Mouse (Mus musculus) liver, adult (tissue): ENCODE measurements around the gene Rab5a.
"Not testable (repeated sequence)": the region's sequence is repeated elsewhere in the genome, so short reads cannot be mapped to it uniquely, and the experiment has no call there.

Source experiments
- GATA4 ChIP-seq: IDR thresholded peaks from 2 replicates; pipeline ENCODE4 v1.6.1; 2014; ENCODE audit warnings: mild to moderate bottlenecking, low read length; ENCODE audit not compliant: insufficient replicate concordance

Gene Rab5a

DNA sequence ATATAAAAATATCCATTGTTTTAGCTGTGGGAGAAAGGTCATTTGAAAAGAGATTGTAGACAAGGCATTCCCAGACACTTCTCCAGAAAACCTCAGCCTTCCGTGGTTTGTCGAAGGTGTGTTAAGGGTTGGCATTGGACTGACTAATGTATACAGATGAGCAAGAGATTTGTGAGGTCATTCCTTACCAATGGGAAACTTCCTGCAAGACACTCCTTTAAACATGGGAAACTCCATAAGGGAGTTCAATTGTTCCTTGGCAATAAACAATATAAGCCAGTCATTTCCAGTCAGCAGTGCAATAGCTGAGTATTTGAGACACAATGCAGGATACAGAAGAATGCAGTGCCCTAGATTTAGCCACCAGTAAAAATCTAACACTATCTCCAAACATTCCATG, 49.0 kb downstream of the Rab5a start:
- TF ChIP-seq GATA4: no peak

- no peak for TF ChIP-seq GATA4
Observed at GRCm38 (mm10) chr17:53531160-53531559, 52.1 kb downstream of the Rab5a start.

DNA sequence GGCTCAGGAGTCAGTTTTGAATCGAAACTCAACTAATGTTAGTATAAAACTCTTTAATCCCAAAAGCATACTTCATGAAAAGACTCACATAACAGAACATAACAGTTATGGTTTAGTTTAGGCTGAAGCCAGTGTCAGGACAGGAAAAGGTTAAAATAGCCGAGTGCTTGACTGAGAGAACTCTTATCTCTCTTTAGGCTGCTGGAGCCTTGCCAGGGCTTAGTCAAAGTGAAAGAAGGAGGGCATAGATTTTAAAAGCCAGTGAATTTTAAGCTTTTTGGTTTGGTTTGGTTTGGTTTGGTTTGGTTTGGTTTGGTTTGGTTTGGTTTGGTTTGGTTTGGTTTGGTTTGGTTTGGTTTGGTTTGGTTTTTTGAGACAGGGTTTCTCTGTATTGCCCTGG, 53.4 kb downstream of the Rab5a start:
- TF ChIP-seq GATA4: peak; percentile 47; the same call in 1 of the 2 replicates

DNA sequence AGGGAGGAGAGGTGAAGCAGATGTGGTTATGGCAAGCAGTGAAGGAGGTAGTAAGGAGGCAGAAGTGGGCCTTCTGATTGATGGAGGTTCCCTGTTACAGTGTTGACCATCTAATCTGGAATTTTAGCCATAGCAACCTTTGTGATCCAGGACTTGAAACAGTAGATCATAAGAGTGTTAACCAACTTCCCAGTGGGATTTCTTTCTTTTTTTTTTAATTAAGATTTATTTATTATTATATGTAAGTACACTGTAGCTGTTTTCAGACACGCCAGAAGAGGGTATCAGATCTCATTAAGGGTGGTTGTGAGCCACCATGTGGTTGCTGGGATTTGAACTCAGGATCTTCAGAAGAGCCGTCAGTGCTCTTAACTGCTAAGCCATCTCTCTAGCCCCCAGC, 60.3 kb downstream of the Rab5a start, which contains the start of gene Pp2d1:
TSS of gene Pp2d1 (minus strand) at position 101 of the 400 bp plus-strand sequence.
- TF ChIP-seq GATA4: not testable (repeated sequence)

DNA sequence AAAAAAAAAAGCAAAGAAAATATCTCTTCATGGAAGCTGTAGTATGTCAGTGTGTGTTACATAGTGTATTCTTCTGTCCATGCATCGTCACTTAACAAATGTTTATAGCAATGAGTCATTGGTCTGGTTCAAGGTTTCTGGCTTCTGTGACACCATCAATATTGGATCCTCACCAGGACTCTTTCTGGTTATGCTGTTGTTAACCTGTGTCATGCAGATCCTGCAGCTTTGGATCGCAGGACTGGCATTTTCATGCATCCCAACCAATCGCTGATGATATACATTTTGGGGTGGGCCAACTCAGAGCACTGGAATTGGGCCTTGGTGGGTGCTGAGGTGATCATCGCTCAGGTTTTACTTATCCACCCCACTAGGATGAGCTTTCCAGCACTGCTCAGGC, 63.5 kb downstream of the Rab5a start:
- TF ChIP-seq GATA4: no peak

- no peak for TF ChIP-seq GATA4
Observed at GRCm38 (mm10) chr17:53543591-53544324, 64.7 kb downstream of the Rab5a start.

GRCm38 (mm10) chr17:53551306-53552299, 72.6 kb downstream of the Rab5a start:
- TF ChIP-seq GATA4: no peak

DNA sequence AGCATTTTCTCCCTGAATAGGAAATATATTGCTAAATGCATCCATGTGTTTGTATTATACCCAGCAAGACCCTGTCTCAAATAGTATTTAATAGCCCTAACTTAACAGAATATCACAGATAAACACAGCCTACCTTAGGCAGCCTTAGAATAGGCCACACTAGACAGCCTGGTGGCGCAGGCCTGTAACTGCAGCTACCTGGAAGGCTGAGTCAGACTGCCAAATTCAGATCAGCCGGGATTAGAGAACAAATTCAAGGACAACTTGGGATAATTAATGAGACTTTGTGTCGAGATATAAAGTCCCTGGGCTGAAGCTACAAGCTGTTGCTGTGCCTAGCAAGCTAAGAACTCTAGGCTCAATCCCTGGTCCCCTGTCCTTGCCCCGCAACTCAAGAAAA, 75.1 kb downstream of the Rab5a start:
- TF ChIP-seq GATA4: no peak

DNA sequence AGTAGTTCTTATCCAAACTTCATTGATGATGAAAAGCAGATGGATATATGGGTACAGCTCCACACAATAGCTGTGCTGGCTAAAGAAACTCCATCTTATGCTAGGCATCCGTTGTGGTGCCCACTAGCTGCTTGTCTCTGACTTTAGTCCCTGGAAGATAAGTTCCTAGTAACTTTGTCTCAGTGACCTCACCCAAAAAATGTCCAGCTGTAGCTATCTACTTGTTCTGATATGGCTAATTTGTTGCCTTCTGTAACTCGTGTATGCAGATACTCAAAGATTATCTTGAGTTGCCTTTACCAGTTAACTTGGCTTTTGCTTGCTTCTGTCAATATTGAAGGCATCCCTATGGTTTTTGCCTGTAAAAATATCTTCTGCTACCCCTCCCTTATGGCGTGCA, 75.8 kb downstream of the Rab5a start:
- TF ChIP-seq GATA4: no peak
